Mouse (Mus musculus) thymus, adult 18-20 months (tissue): ENCODE results near the gene Wdr81.
"Not testable (repeated sequence)": the region's sequence is repeated elsewhere in the genome, so short reads cannot be mapped to it uniquely, and the experiment has no call there.

Experiments used
- DNase-seq, 2 experiments: peaks; one replicate each; pipeline ENCODE4 v3.0.0; 2022; ENCODE audit warnings: mixed read lengths in 2 of 2

The Wdr81 gene

GRCm38 (mm10) chr11:75460844-75461742 is 6.6 kb upstream of the Wdr81 start, which contains the start of gene Tlcd2:
TSS of gene Tlcd2 (plus strand) at chr11:75461715.
- DNase-seq = peak; percentile 100

GRCm38 (mm10) chr11:75460103-75460843 is 5.8 kb upstream of the Wdr81 start:
- peak; percentile 79 to 90 for DNase-seq

GRCm38 (mm10) chr11:75459751-75460102 is 5.2 kb upstream of the Wdr81 start:
- DNase-seq = no peak

- DNase-seq = peak in 1 of 2 experiments; percentile 22
Observed at GRCm38 (mm10) chr11:75459141-75459711, 4.7 kb upstream of the Wdr81 start.

- peak in 1 of 2 experiments; percentile 40 for DNase-seq
Observed at GRCm38 (mm10) chr11:75458628-75459041, 4.1 kb upstream of the Wdr81 start.

GRCm38 (mm10) chr11:75458169-75458568 is 3.7 kb upstream of the Wdr81 start:
- DNase-seq = peak in 1 of 2 experiments; percentile 31

GRCm38 (mm10) chr11:75456440-75456871 is 1.9 kb upstream of the Wdr81 start:
- DNase-seq = peak in 1 of 2 experiments; percentile 54

- DNase-seq = not testable (repeated sequence)
Observed at GRCm38 (mm10) chr11:75455971-75456370, 1.5 kb upstream of the Wdr81 start.

GRCm38 (mm10) chr11:75455041-75455736 is 672 bp upstream of the Wdr81 start:
- peak in 1 of 2 experiments; percentile 26 for DNase-seq

- DNase-seq = peak in 1 of 2 experiments; percentile 7
Observed at GRCm38 (mm10) chr11:75452812-75453557, 1.5 kb downstream of the Wdr81 start.

- DNase-seq = peak in 1 of 2 experiments; percentile 5
Observed at GRCm38 (mm10) chr11:75452081-75452480, 2.4 kb downstream of the Wdr81 start.

- DNase-seq = peak in 1 of 2 experiments; percentile 4
Observed at GRCm38 (mm10) chr11:75450936-75451335, 3.6 kb downstream of the Wdr81 start.

GRCm38 (mm10) chr11:75450304-75450908 is 4.1 kb downstream of the Wdr81 start:
- no peak for DNase-seq

GRCm38 (mm10) chr11:75449695-75450094 is 4.8 kb downstream of the Wdr81 start:
- DNase-seq = no peak

GRCm38 (mm10) chr11:75448575-75448974 is 5.9 kb downstream of the Wdr81 start:
- no peak for DNase-seq

- no peak for DNase-seq
Observed at GRCm38 (mm10) chr11:75443711-75444110, 10.8 kb downstream of the Wdr81 start.

GRCm38 (mm10) chr11:75441601-75442000 is 12.9 kb downstream of the Wdr81 start:
- DNase-seq = no peak

GRCm38 (mm10) chr11:75441034-75441433 is 13.5 kb downstream of the Wdr81 start:
- DNase-seq = no peak

GRCm38 (mm10) chr11:75439951-75440350 is 14.6 kb downstream of the Wdr81 start:
- DNase-seq = no peak

GRCm38 (mm10) chr11:75439363-75439762 is 15.2 kb downstream of the Wdr81 start, which contains the start of gene Serpinf2:
TSS of gene Serpinf2 (minus strand) at chr11:75439591.
- no peak for DNase-seq

- no peak for DNase-seq
Observed at GRCm38 (mm10) chr11:75438804-75439203, 15.7 kb downstream of the Wdr81 start.
